Mouse (Mus musculus) ovary, postnatal 36 days (tissue): ENCODE measurements around the gene Gpatch2.

Experiments used
- DNase-seq: peaks from one replicate; pipeline ENCODE4 v3.0.0; 2022; ENCODE audit warnings: low spot score, mixed read lengths

Gpatch2 gene

DNA sequence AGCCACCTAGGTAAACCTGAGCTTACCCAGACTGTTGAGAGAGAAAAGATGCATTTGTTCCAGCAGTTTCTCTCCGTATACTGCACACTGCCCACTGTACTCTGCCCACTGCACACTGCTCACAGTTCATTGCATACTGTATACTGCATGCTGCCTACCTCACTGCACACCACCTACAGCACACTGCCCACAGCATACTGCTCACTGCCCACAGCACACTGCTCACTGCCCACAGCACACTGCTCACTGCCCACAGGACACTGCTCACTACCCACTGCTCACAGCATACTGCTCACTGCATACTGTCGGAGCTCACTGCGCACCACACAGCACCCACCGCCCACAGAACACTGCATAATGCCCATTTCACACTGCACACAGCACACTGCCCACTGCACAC is 159.1 kb downstream of the Gpatch2 start:
- DNase-seq: no peak

DNA sequence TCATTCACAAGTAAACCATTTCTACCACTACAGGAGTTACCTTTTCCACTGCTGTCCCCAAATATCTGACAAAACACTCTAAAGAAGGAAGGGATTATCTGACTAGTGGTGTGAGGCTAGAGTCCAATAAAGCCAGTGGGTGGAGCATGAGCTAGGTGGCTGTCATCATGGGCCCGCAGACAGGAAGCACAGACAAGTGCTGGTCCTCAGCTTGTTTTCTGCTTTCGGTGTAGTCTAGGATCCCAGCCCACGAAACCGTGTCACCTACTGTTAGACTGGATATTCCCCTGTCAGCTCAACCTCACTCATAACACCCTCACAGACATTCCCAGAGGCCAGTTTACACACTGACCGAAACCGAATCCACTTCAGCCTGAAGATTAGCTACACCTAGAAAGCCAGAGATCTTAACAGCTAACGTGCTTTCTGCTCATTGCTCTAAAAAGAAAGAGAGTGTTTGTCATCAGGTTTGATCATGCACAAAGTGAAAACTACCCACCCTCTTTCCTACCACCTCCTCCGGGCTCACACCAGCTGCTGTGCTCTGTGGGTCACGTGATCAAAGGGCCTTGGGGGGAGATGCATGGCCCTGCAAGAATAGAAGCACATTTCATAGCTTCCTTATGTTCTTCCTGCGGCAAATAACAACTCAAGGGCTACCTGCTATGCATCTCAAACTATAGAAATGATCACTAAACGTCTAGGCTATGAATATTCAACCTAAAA is 161.8 kb downstream of the Gpatch2 start:
- DNase-seq: no peak

DNA sequence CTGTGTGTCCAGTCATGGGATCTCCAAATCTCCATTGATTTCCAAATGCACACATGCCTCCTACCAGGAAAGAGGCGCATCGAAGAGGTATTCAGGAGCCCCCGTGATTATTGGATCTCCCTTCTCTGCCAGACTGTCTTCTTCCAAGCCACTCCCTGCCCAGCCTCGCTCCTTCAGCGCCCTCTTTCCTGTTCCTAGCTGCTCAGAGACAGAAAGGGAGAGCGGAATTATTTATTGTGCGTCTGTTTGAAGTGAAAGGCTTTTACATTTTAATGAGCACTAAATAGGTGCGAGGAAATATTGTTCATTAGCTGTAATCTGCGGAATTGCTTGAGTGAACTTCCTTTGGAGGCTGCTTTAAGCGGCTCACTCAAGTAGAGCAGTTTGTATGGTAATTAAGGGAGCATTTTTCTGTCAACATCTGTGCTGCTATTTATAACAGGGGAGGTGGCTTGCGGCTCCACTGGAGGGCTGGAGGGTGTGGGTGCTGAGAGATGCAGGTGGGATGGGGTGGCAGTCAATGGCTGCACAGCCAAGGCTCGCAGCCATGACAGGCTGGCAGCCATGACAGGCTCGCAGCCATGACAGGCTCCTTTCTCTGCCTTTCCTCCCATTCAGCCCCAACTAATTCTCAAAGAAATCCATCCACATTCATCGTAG is 162.7 kb downstream of the Gpatch2 start:
- DNase-seq: no peak

DNA sequence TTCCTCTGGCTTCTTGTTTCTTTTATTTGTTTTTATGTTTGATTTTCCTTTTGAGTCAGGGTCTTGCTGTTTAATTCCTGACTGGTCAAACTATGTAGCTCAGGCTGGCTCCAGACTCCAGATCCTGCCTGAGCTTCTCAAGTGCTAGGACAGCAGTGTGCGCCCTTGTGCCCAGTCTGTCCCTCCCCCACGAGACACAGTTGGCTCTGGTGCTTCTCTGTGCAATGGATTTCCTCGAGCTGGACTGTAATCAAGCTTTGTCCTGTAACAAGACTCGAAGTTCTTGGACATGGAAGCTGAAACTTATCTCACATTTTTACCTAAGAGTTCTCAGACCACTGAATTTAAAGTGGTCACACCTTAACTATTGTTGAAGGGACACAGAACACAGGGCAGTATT is 174.2 kb downstream of the Gpatch2 start:
- DNase-seq: no peak

DNA sequence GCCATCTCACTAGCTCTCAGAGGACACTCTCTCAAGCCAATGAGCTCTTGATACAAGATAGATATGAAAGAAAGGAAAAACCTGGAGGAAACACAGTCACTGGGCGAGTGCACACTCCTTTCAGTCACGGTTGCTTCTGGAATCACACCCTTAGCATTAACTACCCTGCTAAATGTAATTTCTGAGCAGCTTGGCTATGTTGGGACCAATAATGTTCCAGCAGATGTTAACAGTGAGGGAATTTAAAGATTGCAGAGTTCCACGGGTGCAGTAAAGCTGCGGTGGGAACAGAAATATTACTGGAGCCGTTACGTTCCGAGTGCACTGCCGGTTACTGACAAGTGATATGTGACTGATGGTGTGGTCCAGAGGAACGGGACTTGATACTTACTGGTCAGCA is 185.5 kb downstream of the Gpatch2 start:
- no peak for DNase-seq
